Mouse (Mus musculus): ENCODE measurements at regions not wholly inside any gene's neighbourhood (a gene's known extent, or its start where the extent isn't known, plus 50 kb on each side); places are given as distances from the start of the nearest gene placed in this dataset.

GRCm38 (mm10) chr8:10825192-10825926, 182.9 kb downstream of the Irs2 start:
- DNase-seq (ENCODE audit: low read depth), result no peak

GRCm38 (mm10) chr8:10821901-10822300, 186.4 kb downstream of the Irs2 start:
- DNase-seq (ENCODE audit: low read depth), result no peak

GRCm38 (mm10) chr8:10814499-10814898, 193.8 kb downstream of the Irs2 start:
- peak; percentile 16 for DNase-seq (ENCODE audit: low read depth)

GRCm38 (mm10) chr8:10812060-10812670, 196.1 kb downstream of the Irs2 start:
- no peak for DNase-seq (ENCODE audit: low read depth)

- DNase-seq (ENCODE audit: low read depth), result no peak
Measured at GRCm38 (mm10) chr8:10807040-10807439, 201.2 kb downstream of the Irs2 start.

- no peak for DNase-seq (ENCODE audit: low read depth)
Measured at GRCm38 (mm10) chr8:10805405-10806151, 202.7 kb downstream of the Irs2 start.

- DNase-seq (ENCODE audit: low read depth), result no peak
Measured at GRCm38 (mm10) chr8:10804974-10805373, 203.3 kb downstream of the Irs2 start.

- DNase-seq (ENCODE audit: low read depth), result no peak
Measured at GRCm38 (mm10) chr8:10802003-10802402, 206.3 kb downstream of the Irs2 start.

GRCm38 (mm10) chr8:10801580-10801979, 206.7 kb downstream of the Irs2 start:
- no peak for DNase-seq (ENCODE audit: low read depth)

- DNase-seq (ENCODE audit: low read depth), result no peak
Measured at GRCm38 (mm10) chr8:10798444-10798843, 209.8 kb downstream of the Irs2 start.

GRCm38 (mm10) chr8:10794367-10795189, 213.7 kb downstream of the Irs2 start:
- DNase-seq (ENCODE audit: low read depth), result no peak

GRCm38 (mm10) chr8:10793670-10794366, 214.4 kb downstream of the Irs2 start:
- no peak for DNase-seq (ENCODE audit: low read depth)

- peak; percentile 19 for DNase-seq (ENCODE audit: low read depth)
Measured at GRCm38 (mm10) chr8:10788496-10789200, 219.6 kb downstream of the Irs2 start.

- DNase-seq (ENCODE audit: low read depth), result peak; percentile 17
Measured at GRCm38 (mm10) chr8:10785801-10786200, 222.5 kb downstream of the Irs2 start.

GRCm38 (mm10) chr8:10785311-10785710, 222.9 kb downstream of the Irs2 start:
- no peak for DNase-seq (ENCODE audit: low read depth)

GRCm38 (mm10) chr8:10784481-10784880, 223.8 kb downstream of the Irs2 start:
- DNase-seq (ENCODE audit: low read depth), result no peak

- DNase-seq (ENCODE audit: low read depth), result no peak
Measured at GRCm38 (mm10) chr8:10781860-10782259, 226.4 kb downstream of the Irs2 start.

GRCm38 (mm10) chr8:10779636-10780035, 228.6 kb downstream of the Irs2 start:
- no peak for DNase-seq (ENCODE audit: low read depth)

GRCm38 (mm10) chr8:10775202-10776010, 232.9 kb downstream of the Irs2 start:
- DNase-seq (ENCODE audit: low read depth), result no peak

- no peak for DNase-seq (ENCODE audit: low read depth)
Measured at GRCm38 (mm10) chr8:10774778-10775177, 233.5 kb downstream of the Irs2 start.

Data from NIH3T3 (cell line).